ENCODE assay signal across 8 mouse cellular contexts in the genomic region with DNA sequence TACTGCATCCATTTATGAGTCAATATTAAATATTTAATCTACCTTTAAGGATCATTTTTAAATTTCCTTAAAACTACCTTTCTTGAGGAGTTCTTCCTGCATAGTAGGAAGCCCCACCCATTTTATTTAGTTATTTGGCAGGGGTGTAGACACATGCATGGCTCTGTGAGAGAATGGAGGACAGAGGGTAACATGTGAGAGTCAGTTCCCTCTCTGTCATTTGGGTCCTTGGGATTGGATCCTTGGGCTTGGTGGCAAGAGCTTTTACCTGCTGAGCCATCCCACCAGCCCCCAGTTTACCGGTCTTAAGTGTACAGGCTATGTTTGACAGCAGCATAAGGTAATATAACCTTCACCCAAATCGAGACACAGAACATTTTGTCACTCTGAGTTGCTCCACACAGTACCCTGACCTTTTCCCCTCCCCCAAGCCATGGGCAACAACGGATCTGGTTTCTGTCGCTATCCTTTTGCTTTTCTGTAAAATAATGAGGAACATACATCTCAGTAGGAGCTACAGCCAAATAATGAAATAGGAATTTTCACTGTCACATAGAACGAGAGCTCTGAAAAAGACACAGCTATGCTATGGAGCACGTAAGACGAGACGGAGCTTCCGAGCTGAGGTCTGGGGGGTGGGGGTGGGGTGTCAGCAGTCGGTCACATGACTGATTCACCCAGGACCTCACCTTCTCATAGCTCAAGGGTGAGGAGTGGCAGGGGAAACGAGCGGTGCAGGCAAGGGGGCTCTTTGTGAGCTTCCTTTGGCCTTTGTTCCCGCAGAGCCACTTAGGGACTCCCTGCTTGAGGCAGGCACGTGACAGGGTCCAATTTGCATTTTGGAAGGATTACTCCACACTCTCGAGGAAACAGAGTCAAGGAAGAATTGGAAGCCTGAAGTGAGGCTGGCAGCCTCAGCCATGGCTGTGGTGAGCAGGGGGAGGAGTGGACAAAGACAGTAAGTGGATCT.
A peak's percentile ranks its signal among the peaks of the same experiment; 100 is the strongest.
DNase-seq lines count a peak whose midpoint lies in the region; ATAC-seq lines count a peak whose summit lies in the region.

No protein-coding gene starts in this region.

- peaks cover 9% of the 10 kb centered on the region; the same call in 1 of the 2 replicates for H3K27me3 ChIP-seq in forebrain, embryonic 12.5 days
- H3K27me3 ChIP-seq in liver, embryonic 11.5 days (replicated peaks; ENCODE audit: control insufficient read depth, insufficient read depth, low read length), result no peaks in the 10 kb centered on the region
- H3K27me3 ChIP-seq in splenic B cell, adult 2 months (ENCODE audit: control insufficient read depth, insufficient read depth, low read length, poor library complexity, severe bottlenecking), result no peaks in the 10 kb centered on the region

- DNase-seq in adrenal gland, adult (ENCODE audit: inconsistent age in 2 of 2, low spot score in 1 of 2), result peak; percentile 25 to 59
- DNase-seq in adrenal gland, adult 8-10 months, result no peak
- DNase-seq in liver, embryonic 11.5 days (ENCODE audit: low spot score), result no peak
- peak; percentile 76 for DNase-seq in splenic B cell, adult 2 months (ENCODE audit: low read depth, low spot score)
- no peak for DNase-seq in cerebellum, postnatal 14 days
- DNase-seq in adipocyte (ENCODE audit: low spot score), result no peak

- peak; percentile 44 for ATAC-seq in CD4-positive, CD25-positive, alpha-beta regulatory T cell, adult 4 months
- peak; percentile 80 for ATAC-seq in forebrain, embryonic 12.5 days (ENCODE audit: low FRiP score)
- peak; percentile 76 for ATAC-seq in liver, embryonic 11.5 days (replicated peaks; ENCODE audit: low FRiP score)

- peak overlapping the region; percentile 50 for H3K4me2 ChIP-seq in forebrain, embryonic 12.5 days
- H3K4me2 ChIP-seq in liver, embryonic 11.5 days, result peak overlapping the region; percentile 60

- peak overlapping the region; percentile 66; the same call in 1 of the 2 replicates for H3K27ac ChIP-seq in forebrain, embryonic 12.5 days
- H3K27ac ChIP-seq in liver, embryonic 11.5 days (ENCODE audit: low read depth, low read length), result no peak overlapping the region

- H3K36me3 ChIP-seq in forebrain, embryonic 12.5 days (replicated peaks), result no peaks in the 10 kb centered on the region
- H3K36me3 ChIP-seq in liver, embryonic 11.5 days (ENCODE audit: control insufficient read depth, insufficient read depth, low read length), result no peaks in the 10 kb centered on the region
- H3K36me3 ChIP-seq in splenic B cell, adult 2 months (ENCODE audit: control insufficient read depth, insufficient read depth, low read length, poor library complexity, severe bottlenecking), result no peaks in the 10 kb centered on the region

- H3K4me3 ChIP-seq in forebrain, embryonic 12.5 days (replicated peaks), result peak overlapping the region; percentile 21
- peak overlapping the region; percentile 28 for H3K4me3 ChIP-seq in liver, embryonic 11.5 days (ENCODE audit: low read depth, low read length)

- 4% methylated on average over 15 of the region's 15 CpGs for WGBS in forebrain, embryonic 12.5 days
- WGBS in liver, embryonic 11.5 days, result 6% methylated on average over 15 of the region's 15 CpGs

- no peaks in the 10 kb centered on the region for H3K9me3 ChIP-seq in forebrain, embryonic 12.5 days
- H3K9me3 ChIP-seq in liver, embryonic 11.5 days (ENCODE audit: control insufficient read depth, low read length), result no peaks in the 10 kb centered on the region

- H3K9ac ChIP-seq in forebrain, embryonic 12.5 days, result 0 out of 2 replicates have a peak overlapping the region, but pooled peaks have one; percentile 21
- peak overlapping the region; percentile 59 for H3K9ac ChIP-seq in liver, embryonic 11.5 days (ENCODE audit: low read depth, low read length)

- peaks cover 34% of the 10 kb centered on the region for H3K4me1 ChIP-seq in forebrain, embryonic 12.5 days
- H3K4me1 ChIP-seq in liver, embryonic 11.5 days (replicated peaks; ENCODE audit: control insufficient read depth, insufficient read depth, low read length), result peaks cover 21% of the 10 kb centered on the region

Comparison
In these comparisons a context has a peak if more than half of its experiments do, and no peak if none do; other contexts are left out.
1. DNase-seq: peak in adrenal gland, adult (2 of 2) and splenic B cell, adult 2 months (single experiment); none in adrenal gland, adult 8-10 months (single experiment), liver, embryonic 11.5 days (single experiment), cerebellum, postnatal 14 days (0 of 2) and adipocyte (single experiment).
2. Peak in every context shown above with its lines, with median percentiles within 50 percentile points of each other: ATAC-seq.